Comparison of ENCODE assay signal across 8 mouse cellular contexts in genomic region chr17:34604511-34605237, GRCm38 (mm10). TPM values are rescaled to one million over a fixed set of nuclear protein-coding genes. Genes with fewer than 3 reads are reported as not detected.
DNase-seq lines count a peak whose midpoint lies in the region; ATAC-seq lines count a peak whose summit lies in the region.

No protein-coding gene starts in this region.

- H3K4me1 ChIP-seq in midbrain, embryonic 13.5 days (replicated peaks) = peaks cover 56% of the 10 kb centered on the region

- peak overlapping the region; percentile 97 for H3K9ac ChIP-seq in midbrain, embryonic 13.5 days (replicated peaks)

- ATAC-seq in CD4-positive, CD25-positive, alpha-beta regulatory T cell, adult 4 months = no peak
- ATAC-seq in midbrain, embryonic 13.5 days = no peak
- no peak for ATAC-seq in inflammation-experienced regulatory T-cells, adult 6 months

- 20% methylated on average over 24 of the region's 24 CpGs for WGBS in midbrain, embryonic 13.5 days

- H3K4me3 ChIP-seq in midbrain, embryonic 13.5 days (replicated peaks) = peak overlapping the region; percentile 93

- peak overlapping the region; percentile 91 for H3K27ac ChIP-seq in midbrain, embryonic 13.5 days

- H3K4me2 ChIP-seq in midbrain, embryonic 13.5 days (replicated peaks) = peak overlapping the region; percentile 100

- no peaks in the 10 kb centered on the region for H3K9me3 ChIP-seq in midbrain, embryonic 13.5 days

- intact Hi-C loops in gastrocnemius, postnatal 14 days (cut with DNase I; ENCODE audit: low total_unique reads) = no loop called here

- peak; percentile 41 for DNase-seq in CD4-positive, CD25-positive, alpha-beta regulatory T cell, adult 2 months (ENCODE audit: low read depth, low spot score)
- peak; percentile 60 for DNase-seq in NIH3T3 (ENCODE audit: low read depth)
- peak; percentile 42 for DNase-seq in gastrocnemius, postnatal 14 days
- DNase-seq in kidney, postnatal 36 days = peak; percentile 83 to 90
- no peak for DNase-seq in cerebellum, adult 11-12 months

- peaks cover 27% of the 10 kb centered on the region for H3K36me3 ChIP-seq in midbrain, embryonic 13.5 days

- H3K27me3 ChIP-seq in midbrain, embryonic 13.5 days = no peaks in the 10 kb centered on the region

RNA-seq across cellular contexts. Expression of gene Agpat1, which starts 0.6 kb away (rescaled TPM):
- polyA plus RNA-seq in CD4-positive, CD25-positive, alpha-beta regulatory T cell, adult 4 months (2017; shearing (Covaris generic)) = 10 to 100 TPM; 16.9 to 19.2 TPM
- total RNA-seq in gastrocnemius, postnatal 14 days (2021) = 10 to 100 TPM; 38.8 to 39.1 TPM
- 86.0 and 100 TPM in 2 replicates for polyA plus RNA-seq in midbrain, embryonic 13.5 days (2015; fragmentation: Nextera tagmentation; extraction: Ambion mirVana)
- 10 to 100 TPM; 14.5 to 20.8 (median 19.4) TPM for polyA plus RNA-seq in inflammation-experienced regulatory T-cells, adult 6 months (2017; shearing (Covaris generic))

RNA-seq across cellular contexts. Expression of gene Rnf5, which starts 1.2 kb away (rescaled TPM):
- polyA plus RNA-seq in CD4-positive, CD25-positive, alpha-beta regulatory T cell, adult 4 months (2017; shearing (Covaris generic)) = 10 to 100 TPM; 68.0 to 75.0 TPM
- total RNA-seq in gastrocnemius, postnatal 14 days (2021) = 10 to 100 TPM; 17.1 to 18.6 TPM
- polyA plus RNA-seq in midbrain, embryonic 13.5 days (2015; fragmentation: Nextera tagmentation; extraction: Ambion mirVana) = 324 and 337 TPM in 2 replicates
- polyA plus RNA-seq in inflammation-experienced regulatory T-cells, adult 6 months (2017; shearing (Covaris generic)) = 10 to 100 TPM; 41.2 to 71.2 (median 59.5) TPM

RNA-seq across cellular contexts. Expression of gene Ager, which starts 7.0 kb away (rescaled TPM):
- polyA plus RNA-seq in CD4-positive, CD25-positive, alpha-beta regulatory T cell, adult 4 months (2017; shearing (Covaris generic)) = 1 to 10 TPM; 4.0 to 4.5 TPM
- under 1 TPM; 0.44 to 0.55 TPM for total RNA-seq in gastrocnemius, postnatal 14 days (2021)
- polyA plus RNA-seq in midbrain, embryonic 13.5 days (2015; fragmentation: Nextera tagmentation; extraction: Ambion mirVana) = 1.5 and 2.2 TPM in 2 replicates
- polyA plus RNA-seq in inflammation-experienced regulatory T-cells, adult 6 months (2017; shearing (Covaris generic)) = 1 to 10 TPM in 2 of 3 experiments, under 1 TPM in 1; 0.58 to 3.7 (median 2.3) TPM

RNA-seq across cellular contexts. Expression of gene Egfl8, which starts 11.1 kb away (rescaled TPM):
- polyA plus RNA-seq in CD4-positive, CD25-positive, alpha-beta regulatory T cell, adult 4 months (2017; shearing (Covaris generic)) = 1 to 10 TPM; 1.9 to 2.8 TPM
- 10 to 100 TPM in 1 of 2 experiments, 1 to 10 TPM in 1; 5.4 to 11.1 TPM for total RNA-seq in gastrocnemius, postnatal 14 days (2021)
- 6.8 and 8.6 TPM in 2 replicates for polyA plus RNA-seq in midbrain, embryonic 13.5 days (2015; fragmentation: Nextera tagmentation; extraction: Ambion mirVana)
- 1 to 10 TPM; 1.1 to 2.1 (median 1.2) TPM for polyA plus RNA-seq in inflammation-experienced regulatory T-cells, adult 6 months (2017; shearing (Covaris generic))

RNA-seq across cellular contexts. Expression of gene Pbx2, which starts 13.6 kb away (rescaled TPM):
- 10 to 100 TPM in 1 of 2 experiments, 1 to 10 TPM in 1; 7.7 to 12.6 TPM for polyA plus RNA-seq in CD4-positive, CD25-positive, alpha-beta regulatory T cell, adult 4 months (2017; shearing (Covaris generic))
- 10 to 100 TPM; 17.3 to 17.9 TPM for total RNA-seq in gastrocnemius, postnatal 14 days (2021)
- 13.3 and 15.3 TPM in 2 replicates for polyA plus RNA-seq in midbrain, embryonic 13.5 days (2015; fragmentation: Nextera tagmentation; extraction: Ambion mirVana)
- 10 to 100 TPM in 1 of 3 experiments, 1 to 10 TPM in 2; 4.1 to 11.8 (median 8.8) TPM for polyA plus RNA-seq in inflammation-experienced regulatory T-cells, adult 6 months (2017; shearing (Covaris generic))
